Mouse (Mus musculus) testis, adult 2 months (tissue): Measurements from ENCODE around the gene Sucnr1.

Experiments used
- CTCF ChIP-seq: fragments of 200-500 bp; IDR thresholded peaks from 2 replicates; pipeline ENCODE4 v1.5.1; 2012; ENCODE audit warnings: low read depth, mild to moderate bottlenecking, inconsistent platforms, low read length, moderate library complexity; ENCODE audit not compliant: control insufficient read depth, insufficient read depth, insufficient replicate concordance
- POLR2A ChIP-seq: fragments of 200-500 bp; IDR thresholded peaks from 2 replicates; pipeline ENCODE4 v1.6.1; 2012; ENCODE audit warnings: low read depth, mild to moderate bottlenecking, inconsistent platforms, low read length, moderate library complexity; ENCODE audit not compliant: control insufficient read depth

- TF ChIP-seq CTCF (no peak), POLR2A (no peak)
These were observed 32.9 kb downstream of the Sucnr1 start for GRCm38 (mm10) chr3:60114571-60114970.
